Mouse (Mus musculus): ENCODE results near the gene Zfp941.

The Zfp941 gene

DNA sequence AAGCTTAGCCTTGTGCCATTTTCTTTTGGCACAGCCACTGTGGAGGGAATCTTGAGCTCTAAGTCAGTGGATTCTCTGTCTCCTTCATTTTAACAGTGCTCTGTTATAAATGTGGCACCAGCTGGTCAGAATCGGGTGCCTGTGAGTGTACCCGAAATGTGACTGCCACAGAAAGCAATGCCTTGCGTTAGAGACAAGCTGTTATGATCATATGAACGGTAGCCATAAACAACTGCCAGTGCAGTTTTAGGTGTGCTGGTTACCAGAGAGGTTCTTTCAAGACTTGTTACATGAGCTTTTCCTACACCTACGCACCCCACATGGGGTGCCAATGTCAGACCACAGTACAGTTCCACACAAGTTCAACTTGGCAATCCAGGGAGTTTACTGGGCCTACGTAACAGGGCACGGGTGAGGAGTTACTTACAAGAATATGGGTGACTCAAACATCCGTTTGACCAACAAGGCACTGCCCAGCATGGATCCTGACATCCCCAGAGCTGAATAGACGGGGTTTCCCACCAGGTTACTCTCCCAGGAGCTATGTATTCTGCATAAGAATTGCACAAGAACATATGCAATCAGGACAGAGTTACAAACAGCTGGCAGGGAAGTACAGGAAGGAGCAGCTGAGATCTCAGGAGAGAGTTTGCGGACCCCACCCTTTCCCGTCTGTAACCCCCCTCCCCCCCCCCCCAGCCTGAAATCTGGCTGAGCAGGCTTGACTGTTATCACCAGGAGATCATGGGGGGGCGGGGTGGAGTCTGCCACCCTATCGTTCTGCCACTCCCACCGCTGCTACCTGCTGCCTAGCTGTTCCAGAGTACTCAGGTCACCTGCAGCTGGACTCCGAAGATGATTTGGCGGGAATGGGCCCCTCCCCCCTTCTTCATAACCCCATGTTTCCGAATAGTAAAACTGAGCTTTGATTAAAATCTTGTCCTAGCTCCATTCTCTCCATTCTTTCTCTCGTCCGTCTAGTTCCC, 19.1 kb upstream of the Zfp941 start:
- DNase-seq (ENCODE audit: low read depth, low spot score), result no peak

DNA sequence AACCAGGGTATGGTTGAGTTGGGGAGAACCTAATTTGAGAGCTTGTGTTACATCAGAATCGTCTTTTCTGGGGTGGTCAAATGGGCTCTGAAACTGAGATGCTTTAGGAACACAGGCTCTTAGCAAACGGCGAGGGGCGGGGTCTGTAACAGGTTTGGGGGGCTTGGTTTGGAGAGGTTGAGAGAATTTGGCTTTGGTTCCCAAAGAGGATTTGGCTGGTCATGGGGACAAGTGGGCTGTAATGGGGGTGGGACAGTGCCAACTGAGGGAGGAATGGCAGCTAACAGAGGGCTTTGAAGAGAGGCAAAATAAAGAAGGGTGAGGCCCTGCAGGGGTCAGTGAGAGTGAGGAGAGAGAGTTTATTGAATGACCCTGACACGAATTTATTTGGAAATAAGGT, 17.6 kb upstream of the Zfp941 start:
- DNase-seq (ENCODE audit: low read depth, low spot score), result no peak

DNA sequence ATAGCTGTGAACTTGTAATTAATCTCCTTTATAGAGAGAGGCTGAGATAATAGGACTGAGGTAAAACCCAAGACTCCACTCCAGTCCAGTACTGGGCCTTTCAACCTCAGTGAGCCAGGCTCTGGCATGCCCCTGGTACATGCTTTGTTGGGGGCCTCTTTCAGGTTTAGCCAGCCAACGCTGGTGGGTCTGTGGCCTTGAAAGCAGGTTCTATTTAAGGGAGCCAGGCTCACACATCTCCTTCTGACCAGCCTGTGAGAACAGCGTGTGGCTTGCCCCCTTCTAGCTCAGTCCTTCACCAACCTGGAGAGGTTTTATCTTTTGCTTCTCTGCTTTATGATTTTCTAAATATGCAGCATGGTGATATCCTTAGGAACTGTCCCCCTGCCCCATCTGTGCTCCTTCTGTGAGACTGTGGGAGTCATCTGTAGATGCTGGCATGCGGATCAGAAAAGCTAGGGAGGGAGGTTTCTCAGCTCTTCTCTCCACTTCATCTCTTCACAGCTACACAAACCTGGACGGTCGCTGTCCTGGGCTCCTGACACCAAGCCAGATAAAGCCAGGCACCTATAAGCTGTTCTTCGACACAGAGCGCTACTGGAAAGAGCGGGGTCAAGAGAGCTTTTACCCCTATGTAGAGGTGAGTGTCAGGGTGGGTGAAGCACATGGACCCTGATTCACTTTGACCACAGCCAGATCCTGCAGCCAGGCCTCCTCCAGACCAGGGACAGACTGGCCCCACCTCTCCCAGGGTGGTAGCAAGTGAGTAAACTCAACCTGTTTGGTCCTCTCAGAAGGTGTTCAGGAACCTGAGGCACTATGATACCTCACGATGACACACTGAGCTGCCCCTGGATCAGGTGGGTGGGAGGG, 14.5 kb upstream of the Zfp941 start:
- no peak for DNase-seq (ENCODE audit: low read depth, low spot score)

DNA sequence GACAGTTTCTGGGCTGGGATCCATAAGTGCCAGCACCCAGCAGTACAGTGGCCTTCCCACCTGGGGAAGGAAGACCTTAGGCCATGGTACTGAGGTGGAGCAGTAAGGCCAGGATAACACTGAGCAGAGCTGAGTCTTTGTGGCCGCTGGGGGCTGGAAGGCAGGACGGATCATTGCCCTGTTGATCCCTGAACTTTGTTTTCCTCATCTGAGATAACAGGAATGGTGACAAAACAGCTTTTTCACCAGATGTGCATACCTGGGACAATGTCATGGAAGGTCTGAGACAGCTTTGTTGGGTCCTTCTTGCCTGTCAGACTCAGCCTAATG, 13.7 kb upstream of the Zfp941 start:
- no peak for DNase-seq (ENCODE audit: low read depth, low spot score)

DNA sequence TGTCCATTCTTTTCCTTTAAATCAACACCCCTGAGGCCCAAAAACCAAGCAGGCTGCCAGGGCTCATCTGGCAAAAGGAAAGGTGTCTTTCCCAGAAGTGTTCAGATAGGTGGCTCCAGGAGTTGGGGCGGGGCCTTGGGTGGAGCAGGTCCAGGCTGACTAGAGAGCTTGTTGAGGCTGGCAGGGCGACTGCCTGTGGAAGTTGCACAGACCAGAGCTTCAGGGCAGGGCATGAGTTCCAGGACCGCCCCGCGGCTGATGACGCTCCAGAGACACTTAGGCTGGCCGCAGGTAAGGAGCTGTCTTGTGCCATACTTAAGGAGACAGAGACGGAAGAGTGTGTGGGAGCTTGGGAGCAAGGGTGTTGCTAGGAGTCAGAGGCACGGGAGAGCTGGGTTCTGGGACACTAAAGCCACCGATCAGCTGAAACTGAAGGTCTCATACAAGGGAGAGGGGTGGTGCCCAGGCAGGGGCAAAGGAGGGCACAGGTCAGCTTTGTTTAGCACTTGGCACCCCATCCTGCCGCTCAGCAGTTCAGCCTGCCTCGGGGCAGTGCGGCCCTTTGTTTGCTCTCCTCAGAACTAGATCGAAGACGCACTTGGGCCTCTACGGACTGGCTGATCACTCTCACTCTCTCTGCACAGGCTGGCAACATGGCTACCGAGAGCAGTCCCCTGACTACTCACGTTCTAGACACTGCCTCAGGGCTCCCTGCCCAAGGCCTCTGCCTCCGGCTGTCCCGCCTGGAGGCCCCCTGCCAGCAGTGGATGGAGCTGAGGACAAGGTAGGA, 13.2 kb upstream of the Zfp941 start, which contains the start of gene Urah:
TSS of gene Urah (plus strand) at position 51 of the 790 bp plus-strand sequence.
- no peak for DNase-seq (ENCODE audit: low read depth, low spot score)

DNA sequence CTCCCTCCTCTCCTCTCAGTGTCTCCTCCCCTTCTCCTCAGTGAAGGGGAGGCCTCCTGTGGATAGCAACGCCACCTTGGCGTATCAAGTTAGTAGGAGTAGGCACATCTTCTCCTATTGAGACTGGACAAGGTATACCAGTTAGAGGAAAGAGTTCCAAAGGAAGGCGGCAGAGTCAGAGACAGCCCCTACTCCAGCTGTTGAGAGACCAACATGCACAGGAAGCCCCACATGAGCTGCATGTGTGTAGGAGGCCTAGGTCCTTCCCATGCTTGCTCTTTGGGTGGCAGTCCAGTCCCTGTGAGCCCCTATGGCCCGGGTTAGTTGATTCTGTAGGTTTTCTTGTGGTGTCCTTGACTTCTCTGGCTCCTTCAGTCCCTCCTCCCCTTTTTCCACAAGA, 11.4 kb upstream of the Zfp941 start:
- DNase-seq (ENCODE audit: low read depth, low spot score), result no peak

DNA sequence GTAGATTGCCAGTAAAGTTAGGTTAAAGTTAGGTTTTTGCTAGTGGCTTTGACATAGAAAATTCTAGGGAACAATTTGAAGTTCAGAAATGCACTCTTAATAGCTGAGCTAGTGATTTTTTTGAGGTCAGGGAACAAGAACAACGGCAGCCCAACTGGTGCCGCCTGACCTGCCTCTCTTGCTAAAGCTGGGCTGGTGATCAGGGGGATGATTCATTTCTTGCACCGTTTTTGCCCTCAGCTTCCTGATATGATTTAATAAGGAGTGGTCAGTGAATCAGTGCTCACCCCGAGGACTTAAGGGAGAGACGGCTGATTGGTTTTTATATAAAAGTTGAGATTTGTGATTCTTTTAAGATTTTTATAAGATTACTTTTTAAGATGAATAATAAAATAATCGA, 9.5 kb upstream of the Zfp941 start:
- DNase-seq (ENCODE audit: low read depth, low spot score), result no peak

DNA sequence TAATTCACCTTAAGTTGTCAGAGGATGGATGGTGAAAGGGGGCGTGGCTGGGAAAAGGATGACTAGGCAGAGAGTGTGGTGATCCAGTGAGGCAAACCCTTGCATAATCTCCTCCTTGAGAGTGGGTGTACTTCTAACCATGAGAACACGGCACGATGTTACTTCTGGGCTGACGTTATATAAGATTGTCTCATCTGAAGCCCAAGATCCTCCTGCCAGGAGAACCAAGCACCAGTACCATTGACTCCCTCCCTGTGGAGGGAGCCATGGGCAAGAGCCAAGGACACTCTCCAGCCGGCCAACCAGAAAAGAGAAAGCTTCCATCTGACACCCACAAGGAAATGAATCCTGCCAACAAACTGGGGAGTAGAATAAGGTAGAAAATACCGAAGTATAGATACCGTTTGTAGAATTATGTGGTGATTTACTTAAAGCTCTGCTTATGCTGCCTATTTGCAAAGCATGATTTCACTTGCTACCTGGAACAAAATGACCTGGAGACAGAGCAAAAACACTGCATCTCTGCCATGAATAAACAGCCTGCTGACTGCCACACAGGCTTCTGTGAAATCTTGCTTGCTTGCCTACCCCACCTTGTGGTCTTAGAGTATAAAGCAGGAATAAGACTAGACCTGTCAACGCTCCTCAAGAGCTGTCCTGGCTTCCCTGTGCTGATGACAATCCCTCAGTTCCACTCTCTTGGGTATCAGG, 6.3 kb upstream of the Zfp941 start:
- peak; percentile 25 for DNase-seq (ENCODE audit: low read depth, low spot score)

DNA sequence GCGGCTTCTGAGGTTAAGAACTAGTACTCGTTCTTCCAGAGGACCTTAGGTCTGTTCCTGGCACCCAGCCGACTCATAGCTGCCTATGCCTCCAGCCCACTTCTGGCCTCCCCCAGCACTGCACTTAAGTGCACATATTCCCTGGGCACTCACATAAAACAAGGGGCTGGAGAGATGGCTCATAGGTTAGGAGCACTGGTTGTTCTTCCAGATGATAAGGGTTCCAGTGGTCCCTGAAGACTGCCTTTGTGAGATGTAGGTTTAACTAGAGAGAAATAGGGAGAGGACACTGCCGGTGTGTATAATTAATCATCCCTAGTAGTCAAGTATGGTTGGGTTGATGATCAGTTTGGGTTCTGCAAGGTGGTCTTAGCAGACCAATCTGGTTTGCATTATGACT, 753 bp upstream of the Zfp941 start:
- no peak for DNase-seq (ENCODE audit: low read depth, low spot score)

DNA sequence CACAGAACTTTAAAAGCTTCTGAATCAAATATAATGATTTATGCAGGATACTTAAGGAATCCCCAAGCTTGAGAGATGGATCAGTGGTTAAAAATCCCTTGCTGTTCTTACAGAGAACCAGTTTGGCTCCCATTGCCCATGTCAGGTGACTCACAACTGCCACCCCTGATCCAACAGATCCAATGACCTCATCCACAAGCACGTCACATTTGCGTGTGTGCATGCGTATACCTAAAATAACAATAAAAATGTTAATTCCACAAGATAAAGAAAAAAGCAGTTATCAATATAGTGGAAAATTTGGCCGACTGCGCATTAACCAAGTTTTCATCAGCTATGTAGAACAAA, 699 bp downstream of the Zfp941 start:
- no peak for DNase-seq (ENCODE audit: low read depth, low spot score)

DNA sequence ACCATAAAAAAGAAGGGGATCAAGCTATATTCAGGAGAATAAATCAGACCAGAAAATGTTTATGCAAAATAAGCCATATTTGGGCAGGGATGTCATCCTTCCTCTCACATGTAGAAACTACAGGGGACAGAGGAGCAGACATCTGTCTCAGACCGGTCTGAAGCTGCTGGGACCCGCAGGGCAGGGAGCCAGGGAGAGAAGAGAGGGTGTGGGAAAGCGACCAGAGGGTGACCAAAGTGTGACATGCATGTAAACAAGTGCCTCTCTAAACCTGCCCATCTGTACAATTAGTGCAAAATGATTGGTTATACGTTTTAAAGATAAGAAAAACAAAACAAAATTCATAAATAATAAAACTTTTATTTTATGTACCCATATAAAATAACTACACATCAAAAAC, 1.8 kb downstream of the Zfp941 start:
- DNase-seq (ENCODE audit: low read depth, low spot score), result no peak

DNA sequence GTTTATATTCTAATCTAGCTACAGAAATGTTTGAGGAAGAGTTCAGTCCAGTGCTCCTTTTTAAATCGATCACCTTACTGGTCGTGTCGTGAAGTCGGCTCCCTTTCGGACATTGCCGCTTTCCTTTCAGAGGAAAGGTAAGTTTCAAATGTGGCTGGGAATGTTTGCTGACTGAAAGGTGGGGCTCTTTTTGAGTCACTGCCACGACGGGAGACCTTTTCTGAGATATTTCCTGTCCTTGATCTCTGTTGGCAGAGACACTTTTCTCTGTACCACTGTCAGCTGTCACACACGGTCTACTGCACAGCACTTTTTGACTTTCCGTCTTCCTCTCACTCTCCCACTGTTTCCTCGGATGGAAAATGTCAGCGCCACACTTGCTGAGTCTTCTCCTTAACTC, 9.1 kb downstream of the Zfp941 start:
- DNase-seq (ENCODE audit: low read depth, low spot score), result no peak

DNA sequence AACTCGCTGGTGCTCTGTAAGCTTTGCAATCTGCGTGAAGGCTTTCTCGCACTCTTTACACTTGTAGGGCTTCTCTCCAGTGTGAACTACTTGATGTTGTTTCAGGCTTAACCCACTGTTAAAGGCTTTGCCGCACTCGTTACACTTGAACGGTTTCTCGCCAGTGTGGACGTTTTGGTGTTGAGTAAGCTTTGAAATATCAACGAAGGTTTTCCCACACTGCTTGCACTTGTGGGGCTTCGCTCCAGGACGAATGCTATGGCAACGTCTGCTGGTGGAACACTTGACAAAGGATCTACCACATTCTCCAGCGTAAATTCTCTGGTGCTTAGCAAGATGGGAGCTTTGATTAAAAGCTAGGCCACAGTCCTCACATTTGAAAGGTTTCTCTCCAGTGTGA, 10.3 kb downstream of the Zfp941 start:
- no peak for DNase-seq (ENCODE audit: low read depth, low spot score)

DNA sequence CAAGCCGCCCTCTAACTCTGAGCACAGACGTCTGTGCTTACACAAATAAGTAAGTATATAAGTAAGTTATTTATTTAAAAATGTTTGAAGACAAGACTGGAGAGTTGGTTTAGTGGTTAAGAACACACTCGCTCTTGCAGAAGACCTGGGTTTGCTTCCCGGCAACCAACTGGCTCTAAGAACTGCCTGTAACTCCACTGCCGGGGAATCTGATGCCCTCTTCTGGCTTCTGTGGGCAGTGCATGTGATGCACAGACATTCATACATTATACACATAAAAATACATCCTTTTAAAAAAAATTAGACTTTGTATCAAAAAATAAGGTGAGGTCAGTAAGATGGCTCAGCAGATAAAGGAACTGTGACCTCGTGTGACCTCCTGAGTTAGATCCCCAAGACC, 11.5 kb downstream of the Zfp941 start:
- DNase-seq (ENCODE audit: low read depth, low spot score), result no peak

DNA sequence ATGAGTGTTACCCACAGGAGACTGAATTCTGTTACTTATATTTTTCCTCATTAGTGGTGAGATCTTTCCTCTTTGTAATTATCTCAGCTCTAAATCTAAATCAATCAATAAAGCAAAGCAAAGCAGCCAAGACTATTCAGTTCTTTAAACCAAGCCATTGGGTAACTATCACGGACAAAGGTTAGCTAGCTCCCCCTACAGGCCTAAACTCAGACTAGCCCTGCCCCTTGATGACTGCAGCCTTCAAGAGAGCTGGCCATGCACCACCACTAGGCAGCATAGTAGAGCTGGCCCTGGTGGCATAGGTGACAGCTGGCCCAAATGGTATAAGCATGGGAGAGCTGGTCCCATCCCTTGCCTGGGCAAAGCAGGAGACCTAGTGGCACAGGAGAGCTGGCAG, 16.3 kb downstream of the Zfp941 start:
- DNase-seq (ENCODE audit: low read depth, low spot score), result peak; percentile 66

DNA sequence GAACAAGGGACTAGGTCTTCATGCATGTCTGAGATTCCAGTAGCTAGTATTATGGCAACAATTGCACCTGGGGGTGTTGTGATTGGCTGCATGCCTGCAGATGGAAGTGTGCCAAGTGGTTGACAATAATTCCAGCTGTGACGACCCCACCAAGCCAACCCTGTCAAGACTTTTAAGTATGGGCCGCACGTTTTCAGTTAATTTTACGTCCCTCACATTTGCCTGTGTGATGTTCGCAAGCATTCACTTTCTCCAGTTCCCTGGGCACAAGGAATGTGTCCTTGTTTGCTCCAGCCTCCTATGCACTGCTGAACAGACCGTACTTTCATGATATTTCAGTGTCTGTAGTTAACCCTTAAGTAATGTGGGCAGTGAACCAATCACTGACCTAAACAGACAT, 19.3 kb downstream of the Zfp941 start:
- DNase-seq (ENCODE audit: low read depth, low spot score), result no peak

DNA sequence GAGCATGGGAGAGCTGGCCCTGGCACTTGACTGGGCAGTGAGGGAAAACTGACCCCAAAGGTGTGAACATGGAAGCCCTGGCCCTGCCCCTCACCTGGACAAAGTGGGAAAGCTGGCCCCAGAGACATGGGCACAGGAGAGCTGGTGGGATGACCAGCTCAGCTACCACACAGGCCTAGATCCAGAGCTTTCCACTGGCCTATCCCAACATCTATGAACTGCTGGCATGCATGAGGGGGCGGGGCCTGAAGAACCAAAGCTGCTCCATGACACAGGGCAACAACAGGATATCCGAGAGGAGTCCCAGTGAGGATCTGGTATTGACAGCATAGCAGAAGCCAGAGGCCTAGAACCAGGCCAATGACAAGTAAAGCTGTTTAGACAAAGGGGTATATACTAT, 23.8 kb downstream of the Zfp941 start:
- no peak for DNase-seq (ENCODE audit: low read depth, low spot score)

DNA sequence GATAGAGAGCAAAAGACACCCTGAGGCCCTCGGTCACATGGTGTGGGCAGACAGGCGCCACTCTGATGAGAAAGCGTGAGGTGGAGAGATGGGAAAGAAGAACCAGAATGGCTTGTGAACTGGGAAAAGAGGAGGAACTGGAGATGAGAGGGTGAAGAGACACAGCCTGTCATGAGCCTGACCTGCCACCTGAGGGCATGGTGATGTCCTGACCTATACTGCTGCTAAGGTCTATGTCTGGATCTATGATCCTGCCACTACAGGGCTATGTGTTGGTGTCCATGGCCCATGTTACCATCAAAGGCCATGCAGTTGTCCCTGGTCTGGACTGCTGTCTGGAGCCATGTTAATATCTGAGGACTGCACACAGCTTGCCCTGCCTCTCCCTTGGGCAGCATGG, 24.4 kb downstream of the Zfp941 start:
- DNase-seq (ENCODE audit: low read depth, low spot score), result no peak

DNA sequence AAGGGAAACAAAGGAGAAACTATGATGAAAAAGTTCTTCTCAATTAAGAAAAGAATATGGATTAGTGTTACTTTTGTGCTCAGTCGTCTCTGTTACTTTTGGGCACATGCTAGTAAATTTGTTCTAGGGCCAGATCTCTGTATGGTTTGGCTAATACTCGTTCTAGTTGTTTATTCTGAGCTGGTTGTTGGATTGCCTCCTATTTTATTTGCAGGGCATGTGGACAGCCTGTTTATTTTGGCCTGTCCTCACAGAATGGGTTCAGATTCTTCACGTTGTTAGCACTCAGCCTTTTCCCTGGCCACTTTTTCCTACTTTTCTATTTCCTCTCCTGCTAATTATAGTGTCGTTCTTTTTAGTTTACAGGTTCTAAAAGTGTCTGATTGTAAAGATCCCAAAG, 28.4 kb downstream of the Zfp941 start:
- DNase-seq (ENCODE audit: low read depth, low spot score), result no peak

DNA sequence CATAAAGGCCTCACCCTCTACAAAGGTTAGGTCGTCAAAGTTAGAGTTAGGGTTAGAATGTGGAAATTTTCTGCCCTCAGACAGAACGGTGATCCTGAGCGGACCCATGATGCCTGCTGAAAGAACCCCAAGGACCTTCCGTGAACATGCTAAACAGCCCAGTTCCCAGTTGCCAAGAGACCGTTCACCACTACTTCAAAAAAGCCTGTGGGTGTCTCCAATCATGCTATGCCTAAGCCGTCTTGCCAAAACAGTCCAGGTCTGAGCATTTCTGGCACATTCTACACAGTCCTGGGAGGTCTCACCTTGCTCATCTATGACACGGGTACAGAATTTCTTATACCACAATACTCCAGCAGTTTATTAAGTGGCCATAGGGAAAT, 33.9 kb downstream of the Zfp941 start:
- no peak for DNase-seq (ENCODE audit: low read depth, low spot score)

DNA sequence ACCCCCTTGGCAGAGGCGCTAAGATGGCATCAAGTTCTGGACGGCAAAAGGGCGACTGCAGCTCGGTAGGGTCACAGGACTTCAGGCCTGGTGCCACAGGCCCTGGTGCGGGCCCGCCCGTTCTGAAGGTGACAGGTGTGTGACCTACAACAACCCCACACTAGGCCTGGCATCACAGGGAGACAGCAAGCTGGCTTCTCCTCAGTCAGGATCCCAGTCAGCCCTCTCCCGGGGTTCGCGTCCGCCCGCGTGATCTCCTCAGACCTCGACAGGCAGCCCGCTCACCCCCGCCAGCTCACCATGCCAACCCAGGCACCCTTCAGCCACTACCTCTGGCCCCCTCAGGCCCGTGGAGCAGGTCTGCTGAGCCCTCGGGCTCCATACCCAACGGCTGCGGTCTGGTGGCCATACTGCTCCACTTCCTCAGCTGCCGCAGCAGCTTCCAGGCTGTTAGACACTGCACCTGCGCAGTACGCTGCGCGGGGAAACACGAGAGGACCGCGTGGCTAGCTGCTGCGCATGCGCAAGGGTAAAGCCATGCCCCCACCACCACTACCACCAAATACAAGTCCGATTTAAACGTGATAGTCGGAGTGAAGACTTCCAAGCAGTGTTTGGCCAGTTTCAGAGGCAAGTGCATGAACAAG, 34.4 kb downstream of the Zfp941 start, which contains the start of gene Syce1:
TSS of gene Syce1 (minus strand) at position 447 of the 647 bp plus-strand sequence.
- no peak for DNase-seq (ENCODE audit: low read depth, low spot score)
